Mouse (Mus musculus): ENCODE measurements around the gene Pced1a. TPM values are rescaled to one million over a fixed set of nuclear protein-coding genes. Genes with fewer than 3 reads are reported as not detected.

Pced1a gene
- polyA plus RNA-seq, 1 experiment from 2014 or later = 3.8 TPM

- DNase-seq (no peak), ATAC-seq (peak; percentile 68)
- Histone ChIP-seq H3K4me1 (ENCODE audit: insufficient read depth) (no peaks in the 10 kb centered on the region), H3K4me2 (ENCODE audit: low read depth, low read length) (no peak overlapping the region), H3K9ac (replicated peaks) (no peak overlapping the region), H3K9me3 (ENCODE audit: low read length) (no peaks in the 10 kb centered on the region), H3K36me3 (replicated peaks; ENCODE audit: insufficient read depth, low read length) (peaks cover 67% of the 10 kb centered on the region), H3K4me3 (ENCODE audit: low read depth, low read length) (no peak overlapping the region), H3K27ac (ENCODE audit: low read depth) (no peak overlapping the region), H3K27me3 (ENCODE audit: insufficient read depth, low read length) (no peaks in the 10 kb centered on the region)
- TF ChIP-seq EP300 (IDR thresholded peaks at IDR 0.05; ENCODE audit: low read depth) = no peak
- peak; percentile 62 for TF ChIP-seq CTCF (IDR thresholded peaks at IDR 0.05; ENCODE audit: low read depth)
- WGBS (ENCODE audit: insufficient replicate concordance) = 65% methylated on average over 10 of the region's 10 CpGs
Observed at GRCm38 (mm10) chr2:130442162-130442561, 17.7 kb upstream of the Pced1a start.

GRCm38 (mm10) chr2:130439840-130440480 lies 15.5 kb upstream of the Pced1a start:
- 88% methylated on average over 4 of the region's 4 CpGs for WGBS (ENCODE audit: insufficient replicate concordance)
- ATAC-seq = no peak
- Histone ChIP-seq H3K4me1 (ENCODE audit: insufficient read depth) (no peaks in the 10 kb centered on the region), H3K27me3 (ENCODE audit: insufficient read depth, low read length) (no peaks in the 10 kb centered on the region), H3K36me3 (replicated peaks; ENCODE audit: insufficient read depth, low read length) (peaks cover 67% of the 10 kb centered on the region), H3K9ac (replicated peaks) (no peak overlapping the region), H3K27ac (ENCODE audit: low read depth) (no peak overlapping the region), H3K4me2 (ENCODE audit: low read depth, low read length) (no peak overlapping the region), H3K9me3 (ENCODE audit: low read length) (no peaks in the 10 kb centered on the region), H3K4me3 (ENCODE audit: low read depth, low read length) (no peak overlapping the region)
- DNase-seq = no peak
- TF ChIP-seq CTCF (IDR thresholded peaks at IDR 0.05; ENCODE audit: low read depth) = no peak
- TF ChIP-seq EP300 (IDR thresholded peaks at IDR 0.05; ENCODE audit: low read depth) = no peak

GRCm38 (mm10) chr2:130438861-130439260 lies 14.4 kb upstream of the Pced1a start:
- no peak overlapping the region for H3K4me2 ChIP-seq (ENCODE audit: low read depth, low read length)
- H3K9ac ChIP-seq (replicated peaks) = no peak overlapping the region
- no peak for TF ChIP-seq EP300 (IDR thresholded peaks at IDR 0.05; ENCODE audit: low read depth)
- TF ChIP-seq CTCF (IDR thresholded peaks at IDR 0.05; ENCODE audit: low read depth) = no peak
- no peaks in the 10 kb centered on the region for H3K27me3 ChIP-seq (ENCODE audit: insufficient read depth, low read length)
- H3K4me1 ChIP-seq (ENCODE audit: insufficient read depth) = no peaks in the 10 kb centered on the region
- H3K4me3 ChIP-seq (ENCODE audit: low read depth, low read length) = no peak overlapping the region
- H3K9me3 ChIP-seq (ENCODE audit: low read length) = no peaks in the 10 kb centered on the region
- no peak for DNase-seq
- WGBS (ENCODE audit: insufficient replicate concordance) = 89% methylated on average over 3 of the region's 3 CpGs
- H3K27ac ChIP-seq (ENCODE audit: low read depth) = no peak overlapping the region
- H3K36me3 ChIP-seq (replicated peaks; ENCODE audit: insufficient read depth, low read length) = peaks cover 61% of the 10 kb centered on the region
- ATAC-seq = no peak

- DNase-seq (no peak), ATAC-seq (no peak)
- no peaks in the 10 kb centered on the region for H3K27me3 ChIP-seq (ENCODE audit: insufficient read depth, low read length)
- 86% methylated on average over 1 of the region's 1 CpGs for WGBS (ENCODE audit: insufficient replicate concordance)
- TF ChIP-seq EP300 (IDR thresholded peaks at IDR 0.05; ENCODE audit: low read depth) (no peak), CTCF (IDR thresholded peaks at IDR 0.05; ENCODE audit: low read depth) (no peak)
- H3K9me3 ChIP-seq (ENCODE audit: low read length) = no peaks in the 10 kb centered on the region
- no peak overlapping the region for H3K9ac ChIP-seq (replicated peaks)
- H3K4me3 ChIP-seq (ENCODE audit: low read depth, low read length) = no peak overlapping the region
- no peaks in the 10 kb centered on the region for H3K4me1 ChIP-seq (ENCODE audit: insufficient read depth)
- no peak overlapping the region for H3K27ac ChIP-seq (ENCODE audit: low read depth)
- H3K4me2 ChIP-seq (ENCODE audit: low read depth, low read length) = no peak overlapping the region
- peaks cover 47% of the 10 kb centered on the region for H3K36me3 ChIP-seq (replicated peaks; ENCODE audit: insufficient read depth, low read length)
Observed at GRCm38 (mm10) chr2:130436769-130437168, 12.3 kb upstream of the Pced1a start.

GRCm38 (mm10) chr2:130433152-130433551 lies 8.7 kb upstream of the Pced1a start:
- Histone ChIP-seq H3K27me3 (ENCODE audit: insufficient read depth, low read length) (no peaks in the 10 kb centered on the region), H3K4me1 (ENCODE audit: insufficient read depth) (no peaks in the 10 kb centered on the region), H3K9me3 (ENCODE audit: low read length) (no peaks in the 10 kb centered on the region), H3K4me3 (ENCODE audit: low read depth, low read length) (no peak overlapping the region), H3K27ac (ENCODE audit: low read depth) (no peak overlapping the region), H3K4me2 (ENCODE audit: low read depth, low read length) (no peak overlapping the region), H3K36me3 (replicated peaks; ENCODE audit: insufficient read depth, low read length) (peaks cover 15% of the 10 kb centered on the region), H3K9ac (replicated peaks) (no peak overlapping the region)
- TF ChIP-seq CTCF (IDR thresholded peaks at IDR 0.05; ENCODE audit: low read depth) = peak; percentile 75
- TF ChIP-seq EP300 (IDR thresholded peaks at IDR 0.05; ENCODE audit: low read depth) = no peak
- WGBS (ENCODE audit: insufficient replicate concordance) = 20% methylated on average over 4 of the region's 4 CpGs
- DNase-seq (no peak), ATAC-seq (no peak)

GRCm38 (mm10) chr2:130432157-130432556 lies 7.7 kb upstream of the Pced1a start:
- WGBS (ENCODE audit: insufficient replicate concordance) = 74% methylated on average over 3 of the region's 3 CpGs
- no peak for ATAC-seq
- Histone ChIP-seq H3K36me3 (replicated peaks; ENCODE audit: insufficient read depth, low read length) (peaks cover 10% of the 10 kb centered on the region; the same call in 1 of the 2 replicates), H3K9me3 (ENCODE audit: low read length) (no peaks in the 10 kb centered on the region), H3K4me1 (ENCODE audit: insufficient read depth) (no peaks in the 10 kb centered on the region), H3K9ac (replicated peaks) (no peak overlapping the region), H3K27ac (ENCODE audit: low read depth) (no peak overlapping the region), H3K27me3 (ENCODE audit: insufficient read depth, low read length) (no peaks in the 10 kb centered on the region), H3K4me3 (ENCODE audit: low read depth, low read length) (no peak overlapping the region), H3K4me2 (ENCODE audit: low read depth, low read length) (no peak overlapping the region)
- DNase-seq = no peak
- TF ChIP-seq EP300 (IDR thresholded peaks at IDR 0.05; ENCODE audit: low read depth) (no peak), CTCF (IDR thresholded peaks at IDR 0.05; ENCODE audit: low read depth) (no peak)

Data from liver, postnatal 0 days (tissue).